Mouse (Mus musculus): ENCODE measurements around the gene Hopx.
A peak's percentile ranks its signal among the peaks of the same experiment; 100 is the strongest.
"Not testable (repeated sequence)": the region's sequence is repeated elsewhere in the genome, so short reads cannot be mapped to it uniquely, and the experiment has no call there.

Hopx gene

GRCm38 (mm10) chr5:77098874-77099273 lies 16.0 kb downstream of the Hopx start:
- DNase-seq: no peak

- peak; percentile 37 for DNase-seq
Measured at GRCm38 (mm10) chr5:77097686-77098085, 17.2 kb downstream of the Hopx start.

- not testable (repeated sequence) for DNase-seq
Measured at GRCm38 (mm10) chr5:77096194-77096593, 18.7 kb downstream of the Hopx start.

GRCm38 (mm10) chr5:77094510-77095491 lies 20.1 kb downstream of the Hopx start:
- peak; percentile 74 for DNase-seq

- no peak for DNase-seq
Measured at GRCm38 (mm10) chr5:77093961-77094360, 21.0 kb downstream of the Hopx start.

GRCm38 (mm10) chr5:77092531-77092930 lies 22.4 kb downstream of the Hopx start:
- no peak for DNase-seq

GRCm38 (mm10) chr5:77091923-77092322 lies 23.0 kb downstream of the Hopx start:
- DNase-seq: no peak

GRCm38 (mm10) chr5:77090521-77091096 lies 24.3 kb downstream of the Hopx start:
- no peak for DNase-seq

- DNase-seq: no peak
Measured at GRCm38 (mm10) chr5:77089901-77090300, 25.0 kb downstream of the Hopx start.

GRCm38 (mm10) chr5:77089294-77089693 lies 25.6 kb downstream of the Hopx start:
- DNase-seq: peak; percentile 55

GRCm38 (mm10) chr5:77087122-77087521 lies 27.8 kb downstream of the Hopx start:
- no peak for DNase-seq

- no peak for DNase-seq
Measured at GRCm38 (mm10) chr5:77086541-77086940, 28.4 kb downstream of the Hopx start.

GRCm38 (mm10) chr5:77085753-77086450 lies 29.0 kb downstream of the Hopx start:
- no peak for DNase-seq

- no peak for DNase-seq
Measured at GRCm38 (mm10) chr5:77084418-77084817, 30.5 kb downstream of the Hopx start.

- DNase-seq: no peak
Measured at GRCm38 (mm10) chr5:77082735-77083134, 32.2 kb downstream of the Hopx start.

GRCm38 (mm10) chr5:77080761-77081160 lies 34.2 kb downstream of the Hopx start:
- no peak for DNase-seq

GRCm38 (mm10) chr5:77075951-77076350 lies 39.0 kb downstream of the Hopx start:
- no peak for DNase-seq

- DNase-seq: peak; percentile 24
Measured at GRCm38 (mm10) chr5:77074914-77075313, 40.0 kb downstream of the Hopx start.

- DNase-seq: no peak
Measured at GRCm38 (mm10) chr5:77073794-77074193, 41.1 kb downstream of the Hopx start.

GRCm38 (mm10) chr5:77071626-77072025 lies 43.3 kb downstream of the Hopx start:
- no peak for DNase-seq

GRCm38 (mm10) chr5:77070987-77071386 lies 43.9 kb downstream of the Hopx start:
- no peak for DNase-seq

GRCm38 (mm10) chr5:77067321-77067720 lies 47.6 kb downstream of the Hopx start:
- no peak for DNase-seq

GRCm38 (mm10) chr5:77061372-77062038 lies 53.4 kb downstream of the Hopx start:
- peak; percentile 47 for DNase-seq
